Mouse (Mus musculus): ENCODE results near the gene Gm9903. TPM values are rescaled to one million over a fixed set of nuclear protein-coding genes. Genes with fewer than 3 reads are reported as not detected.

Gm9903 gene
- polyA plus RNA-seq, 1 experiment from 2014 or later: 0.64 TPM

GRCm38 (mm10) chr5:33678244-33678643, 48.5 kb downstream of the Gm9903 start:
- Histone ChIP-seq H3K4me3 (replicated peaks; ENCODE audit: low read length) (no peak overlapping the region), H3K36me3 (replicated peaks; ENCODE audit: control insufficient read depth, insufficient read depth) (no peaks in the 10 kb centered on the region), H3K4me1 (replicated peaks; ENCODE audit: control insufficient read depth, insufficient read depth, low read length) (peaks cover 6% of the 10 kb centered on the region; the same call in 1 of the 2 replicates), H3K4me2 (replicated peaks) (no peak overlapping the region), H3K9me3 (ENCODE audit: control insufficient read depth, low read length) (no peaks in the 10 kb centered on the region), H3K9ac (no peak overlapping the region), H3K27ac (no peak overlapping the region), H3K27me3 (ENCODE audit: control insufficient read depth, insufficient read depth, low read length) (no peaks in the 10 kb centered on the region)
- no peak for DNase-seq (ENCODE audit: low spot score)
- 90% methylated on average over 5 of the region's 5 CpGs for WGBS
- no peak for ATAC-seq (ENCODE audit: low FRiP score)

- Histone ChIP-seq H3K4me2 (replicated peaks) (no peak overlapping the region), H3K27me3 (ENCODE audit: control insufficient read depth, insufficient read depth, low read length) (peaks cover 4% of the 10 kb centered on the region; the same call in 1 of the 2 replicates), H3K36me3 (replicated peaks; ENCODE audit: control insufficient read depth, insufficient read depth) (no peaks in the 10 kb centered on the region), H3K27ac (no peak overlapping the region), H3K9me3 (ENCODE audit: control insufficient read depth, low read length) (no peaks in the 10 kb centered on the region), H3K4me3 (replicated peaks; ENCODE audit: low read length) (no peak overlapping the region), H3K4me1 (replicated peaks; ENCODE audit: control insufficient read depth, insufficient read depth, low read length) (no peaks in the 10 kb centered on the region), H3K9ac (no peak overlapping the region)
- WGBS: 69% methylated on average over 3 of the region's 3 CpGs
- DNase-seq (ENCODE audit: low spot score): no peak
- ATAC-seq (ENCODE audit: low FRiP score): no peak
Observed at GRCm38 (mm10) chr5:33681044-33681443, 51.3 kb downstream of the Gm9903 start.

Other genes with a start within 250 kb of the Gm9903 start
- 0.80 and 0.96 TPM in 2 replicates for gene Nkx1-1, start 195.9 kb upstream of the Gm9903 start, polyA plus RNA-seq (2014; fragmentation: Nextera tagmentation; extraction: Ambion mirVana)
- gene Fam53a, start 290 bp upstream of the Gm9903 start, polyA plus RNA-seq (2014; fragmentation: Nextera tagmentation; extraction: Ambion mirVana): 26.8 and 30.2 TPM in 2 replicates
- gene Slbp, start 22.6 kb downstream of the Gm9903 start, polyA plus RNA-seq (2014; fragmentation: Nextera tagmentation; extraction: Ambion mirVana): 115 and 125 TPM in 2 replicates
- 32.3 and 41.0 TPM in 2 replicates for gene Tacc3, start 28.2 kb downstream of the Gm9903 start, polyA plus RNA-seq (2014; fragmentation: Nextera tagmentation; extraction: Ambion mirVana)
- gene Tmem129, start 28.5 kb downstream of the Gm9903 start, polyA plus RNA-seq (2014; fragmentation: Nextera tagmentation; extraction: Ambion mirVana): 27.5 and 28.8 TPM in 2 replicates
- 46.5 and 47.2 TPM in 2 replicates for gene Fgfr3, start 91.7 kb downstream of the Gm9903 start, polyA plus RNA-seq (2014; fragmentation: Nextera tagmentation; extraction: Ambion mirVana)
- gene Letm1, start 152.9 kb downstream of the Gm9903 start, polyA plus RNA-seq (2014; fragmentation: Nextera tagmentation; extraction: Ambion mirVana): 73.3 and 79.1 TPM in 2 replicates
- gene Nsd2, start 190.8 kb downstream of the Gm9903 start, polyA plus RNA-seq (2014; fragmentation: Nextera tagmentation; extraction: Ambion mirVana): 102 and 106 TPM in 2 replicates

Measured in hindbrain, embryonic 14.5 days (tissue).